ENCODE assay signal across 19 mouse cellular contexts in the genomic region with DNA sequence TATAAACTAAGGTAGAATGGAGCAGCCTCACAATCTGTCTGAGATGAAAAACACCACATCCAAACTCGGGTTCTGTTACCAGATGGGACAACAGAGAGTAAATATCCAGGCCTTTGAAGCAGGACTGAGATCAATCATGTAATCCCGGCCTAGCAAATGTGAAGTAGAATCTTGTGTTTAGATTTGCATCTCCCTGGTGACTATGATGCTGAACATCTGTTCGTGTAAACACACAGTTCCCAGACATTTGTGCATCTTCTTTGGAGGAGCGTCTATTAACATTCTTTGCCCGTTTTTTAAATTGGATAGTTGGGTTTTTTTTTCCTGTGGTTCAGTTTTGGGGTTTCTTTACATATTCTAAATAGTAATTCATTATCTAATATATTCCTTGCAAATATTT.
DNase-seq lines count a peak whose midpoint lies in the region; ATAC-seq and TF ChIP-seq lines count a peak whose summit lies in the region.
"Had no signal": no experiment of that assay in that cellular context is flagged by ENCODE, and none has a peak within 500 bp of the region (broad histone marks: within the 10 kb centered on the region; RNA-seq: fewer than 3 reads in every experiment).

No protein-coding gene starts in this region.

- no peak overlapping the region for H3K4me2 ChIP-seq in lung, embryonic 14.5 days
- H3K4me2 ChIP-seq in neural tube, embryonic 14.5 days (ENCODE audit: low read depth, low read length), result no peak overlapping the region
- H3K4me2 ChIP-seq: limb, embryonic 15.5 days had no signal

- H3K4me3 ChIP-seq in gastrocnemius, adult 2 months, result no peak overlapping the region
- H3K4me3 ChIP-seq in lung, embryonic 14.5 days (ENCODE audit: low read depth, low read length), result no peak overlapping the region
- H3K4me3 ChIP-seq in lung, adult 2 months (replicated peaks; ENCODE audit: extremely low read depth, low read depth, low read length), result no peak overlapping the region
- H3K4me3 ChIP-seq in neural tube, embryonic 14.5 days (ENCODE audit: low read depth, low read length), result no peak overlapping the region
- H3K4me3 ChIP-seq: heart, adult 2 months; left cerebral cortex, adult 2 months; limb, embryonic 15.5 days; myocyte had no signal

- TF ChIP-seq CTCF in gastrocnemius, adult 2 months (IDR thresholded peaks at IDR 0.05), result no peak
- TF ChIP-seq CTCF in lung, embryonic 14.5 days (IDR thresholded peaks at IDR 0.05; ENCODE audit: low read depth), result no peak
- no peak for TF ChIP-seq CTCF in lung, adult 2 months (IDR thresholded peaks at IDR 0.05; ENCODE audit: insufficient read depth, low read length)

- intact Hi-C loops in gastrocnemius, adult 2 months (cut with DNase I), result no loop called here

- no peak for TF ChIP-seq POLR2A in lung, adult 2 months (IDR thresholded peaks at IDR 0.05; ENCODE audit: borderline replicate concordance, extremely low read depth, low read depth, low read length)

- ATAC-seq in lung, embryonic 14.5 days (ENCODE audit: insufficient read depth), result peak; percentile 68
- ATAC-seq in neural tube, embryonic 14.5 days (ENCODE audit: low read depth), result no peak

- H3K9me3 ChIP-seq in lung, embryonic 14.5 days (ENCODE audit: low read depth, low read length), result no peaks in the 10 kb centered on the region
- no peaks in the 10 kb centered on the region for H3K9me3 ChIP-seq in neural tube, embryonic 14.5 days (ENCODE audit: control insufficient read depth, low read length)
- H3K9me3 ChIP-seq: limb, embryonic 15.5 days had no signal

- no peaks in the 10 kb centered on the region for H3K36me3 ChIP-seq in lung, embryonic 14.5 days (ENCODE audit: insufficient read depth)
- no peaks in the 10 kb centered on the region for H3K36me3 ChIP-seq in neural tube, embryonic 14.5 days (ENCODE audit: control insufficient read depth, insufficient read depth, low read length)

- no peak overlapping the region for H3K9ac ChIP-seq in lung, embryonic 14.5 days
- no peak overlapping the region for H3K9ac ChIP-seq in neural tube, embryonic 14.5 days (replicated peaks; ENCODE audit: low read depth, low read length)
- H3K9ac ChIP-seq: limb, embryonic 15.5 days had no signal

- WGBS in lung, embryonic 14.5 days, result 24% methylated on average over 5 of the region's 5 CpGs
- WGBS in lung, adult 2 months, result 39% methylated on average over 5 of the region's 5 CpGs
- 35% methylated on average over 5 of the region's 5 CpGs for WGBS in neural tube, embryonic 14.5 days

- H3K27me3 ChIP-seq in lung, embryonic 14.5 days (ENCODE audit: insufficient read depth, low read length), result no peaks in the 10 kb centered on the region
- no peaks in the 10 kb centered on the region for H3K27me3 ChIP-seq in neural tube, embryonic 14.5 days (ENCODE audit: control insufficient read depth, insufficient read depth, low read length)
- H3K27me3 ChIP-seq: limb, embryonic 15.5 days had no signal

- H3K4me1 ChIP-seq in lung, embryonic 14.5 days (ENCODE audit: insufficient read depth), result peaks cover 41% of the 10 kb centered on the region
- peaks cover 4% of the 10 kb centered on the region; the same call in 1 of the 2 replicates for H3K4me1 ChIP-seq in lung, adult 2 months (ENCODE audit: control insufficient read depth, insufficient read depth, low read length)
- peaks cover 35% of the 10 kb centered on the region for H3K4me1 ChIP-seq in neural tube, embryonic 14.5 days (ENCODE audit: control insufficient read depth, insufficient read depth, low read length)

- DNase-seq in gastrocnemius, adult 2 months, result no peak
- DNase-seq in gastrocnemius, postnatal 4 days (ENCODE audit: low spot score in 2 of 2), result no peak
- peak; percentile 93 for DNase-seq in lung, embryonic 14.5 days
- DNase-seq in lung, adult 2 months, result no peak
- DNase-seq in lung, postnatal 10 days, result peak; percentile 58
- no peak for DNase-seq in heart, postnatal 4 days
- DNase-seq in left cerebral cortex, adult 11 months (ENCODE audit: low spot score), result no peak
- DNase-seq: adrenal gland, postnatal 10 days; B cell, adult 2 months; cerebellum, adult 9-10 months; embryo, embryonic 11 days; heart, adult 2 months; heart, postnatal 10 days; kidney, adult 11 months; spleen, adult 18-20 months had no signal

- peak overlapping the region; percentile 56 for H3K27ac ChIP-seq in gastrocnemius, adult 2 months
- peak overlapping the region; percentile 86 for H3K27ac ChIP-seq in lung, embryonic 14.5 days (ENCODE audit: low read depth)
- peak overlapping the region; percentile 6; the same call in 1 of the 2 replicates for H3K27ac ChIP-seq in neural tube, embryonic 14.5 days (ENCODE audit: low read depth, low read length)
- H3K27ac ChIP-seq: heart, adult 2 months; limb, embryonic 15.5 days had no signal

Comparison
In these comparisons a context has a peak if more than half of its experiments do, and no peak if none do; other contexts are left out.
1. DNase-seq: peak in lung, embryonic 14.5 days (single experiment) and lung, postnatal 10 days (single experiment); none in gastrocnemius, adult 2 months (single experiment), gastrocnemius, postnatal 4 days (0 of 2), lung, adult 2 months (single experiment), heart, postnatal 4 days (single experiment) and left cerebral cortex, adult 11 months (single experiment).
2. H3K27ac ChIP-seq: peak in every context shown above with its lines; median percentile 86 in lung, embryonic 14.5 days; 56 in gastrocnemius, adult 2 months; 6 in neural tube, embryonic 14.5 days.